Mouse (Mus musculus): ENCODE data around the gene Gipc3. TPM values are rescaled to one million over a fixed set of nuclear protein-coding genes. Genes with fewer than 3 reads are reported as not detected.

The Gipc3 gene
- polyA plus RNA-seq, 2 experiments from 2014 or later: 0.15 to 0.28 TPM

Other genes with a start within 250 kb of the Gipc3 start
- gene Creb3l3, start 244.4 kb downstream of the Gipc3 start, polyA plus RNA-seq (2017; shearing (Covaris generic)): not detected
- gene Map2k2, start 237.4 kb downstream of the Gipc3 start, polyA plus RNA-seq (2017; shearing (Covaris generic)): 10 to 100 TPM; 21.5 to 28.1 TPM
- gene Zbtb7a, start 208.0 kb downstream of the Gipc3 start, polyA plus RNA-seq (2017; shearing (Covaris generic)): 10 to 100 TPM in 1 of 2 experiments, 1 to 10 TPM in 1; 6.5 to 11.3 TPM
- 10 to 100 TPM; 17.1 to 20.0 TPM for gene Pias4, start 175.3 kb downstream of the Gipc3 start, polyA plus RNA-seq (2017; shearing (Covaris generic))
- gene Eef2, start 166.6 kb downstream of the Gipc3 start, polyA plus RNA-seq (2017; shearing (Covaris generic)): 1,000 to 10,000 TPM in 1 of 2 experiments, 100 to 1,000 TPM in 1; 934 to 1,665 TPM
- gene Dapk3, start 160.3 kb downstream of the Gipc3 start, polyA plus RNA-seq (2017; shearing (Covaris generic)): 1 to 10 TPM; 1.3 to 2.6 TPM
- not detected for gene 4930442H23Rik, start 159.4 kb downstream of the Gipc3 start, polyA plus RNA-seq (2017; shearing (Covaris generic))
- under 1 TPM; 0.31 to 0.44 TPM for gene Nmrk2, start 141.2 kb downstream of the Gipc3 start, polyA plus RNA-seq (2017; shearing (Covaris generic))
- 1 to 10 TPM; 4.0 to 6.2 TPM for gene Atcay, start 112.4 kb downstream of the Gipc3 start, polyA plus RNA-seq (2017; shearing (Covaris generic))
- 1 to 10 TPM; 1.6 to 1.7 TPM for gene Zfr2, start 110.1 kb downstream of the Gipc3 start, polyA plus RNA-seq (2017; shearing (Covaris generic))
- 100 to 1,000 TPM in 1 of 2 experiments, 10 to 100 TPM in 1; 63.6 to 103 TPM for gene Matk, start 90.3 kb downstream of the Gipc3 start, polyA plus RNA-seq (2017; shearing (Covaris generic))
- gene Mrpl54, start 76.3 kb downstream of the Gipc3 start, polyA plus RNA-seq (2017; shearing (Covaris generic)): 100 to 1,000 TPM; 111 to 132 TPM
- 10 to 100 TPM; 12.5 to 14.8 TPM for gene Apba3, start 76.3 kb downstream of the Gipc3 start, polyA plus RNA-seq (2017; shearing (Covaris generic))
- gene Tjp3, start 51.7 kb downstream of the Gipc3 start, polyA plus RNA-seq (2017; shearing (Covaris generic)): 1 to 10 TPM; 2.4 to 2.6 TPM
- 10 to 100 TPM; 14.6 to 15.1 TPM for gene Pip5k1c, start 50.3 kb downstream of the Gipc3 start, polyA plus RNA-seq (2017; shearing (Covaris generic))
- 1 to 10 TPM; 4.2 to 4.7 TPM for gene Cactin, start 22.2 kb downstream of the Gipc3 start, polyA plus RNA-seq (2017; shearing (Covaris generic))
- gene Tbxa2r, start 14.5 kb downstream of the Gipc3 start, polyA plus RNA-seq (2017; shearing (Covaris generic)): 10 to 100 TPM; 19.3 to 22.0 TPM
- gene Hmg20b, start 7.2 kb upstream of the Gipc3 start, polyA plus RNA-seq (2017; shearing (Covaris generic)): 10 to 100 TPM; 14.4 to 17.3 TPM
- gene Mfsd12, start 14.2 kb upstream of the Gipc3 start, polyA plus RNA-seq (2017; shearing (Covaris generic)): 1 to 10 TPM; 1.3 to 1.5 TPM
- 1 to 10 TPM in 1 of 2 experiments, under 1 TPM in 1; 0.34 to 2.0 TPM for gene 4930404N11Rik, start 22.6 kb upstream of the Gipc3 start, polyA plus RNA-seq (2017; shearing (Covaris generic))
- gene Fzr1, start 35.2 kb upstream of the Gipc3 start, polyA plus RNA-seq (2017; shearing (Covaris generic)): 10 to 100 TPM; 12.3 to 16.4 TPM
- 10 to 100 TPM in 1 of 2 experiments, 1 to 10 TPM in 1; 9.4 to 13.9 TPM for gene Dohh, start 41.2 kb upstream of the Gipc3 start, polyA plus RNA-seq (2017; shearing (Covaris generic))
- gene Gm48551, start 41.2 kb upstream of the Gipc3 start, polyA plus RNA-seq (2017; shearing (Covaris generic)): 1 to 10 TPM; 2.2 to 3.7 TPM
- gene Gm48552, start 45.7 kb upstream of the Gipc3 start, polyA plus RNA-seq (2017; shearing (Covaris generic)): 1 to 10 TPM in 1 of 2 experiments, under 1 TPM in 1; 0.71 to 2.3 TPM
- gene Smim24, start 49.8 kb upstream of the Gipc3 start, polyA plus RNA-seq (2017; shearing (Covaris generic)): 10 to 100 TPM in 1 of 2 experiments, 1 to 10 TPM in 1; 9.0 to 10.8 TPM
- 10 to 100 TPM; 14.2 to 19.2 TPM for gene Nfic, start 112.4 kb upstream of the Gipc3 start, polyA plus RNA-seq (2017; shearing (Covaris generic))
- 1 to 10 TPM in 1 of 2 experiments, under 1 TPM in 1; 0.53 to 1.1 TPM for gene Celf5, start 139.4 kb upstream of the Gipc3 start, polyA plus RNA-seq (2017; shearing (Covaris generic))
- 10 to 100 TPM; 41.9 to 63.2 TPM for gene Ncln, start 153.1 kb upstream of the Gipc3 start, polyA plus RNA-seq (2017; shearing (Covaris generic))
- gene S1pr4, start 156.9 kb upstream of the Gipc3 start, polyA plus RNA-seq (2017; shearing (Covaris generic)): 10 to 100 TPM; 53.2 to 76.8 TPM
- gene Gna15, start 181.0 kb upstream of the Gipc3 start, polyA plus RNA-seq (2017; shearing (Covaris generic)): 10 to 100 TPM; 28.5 to 31.9 TPM
- gene Gna11, start 201.9 kb upstream of the Gipc3 start, polyA plus RNA-seq (2017; shearing (Covaris generic)): 10 to 100 TPM; 28.5 to 42.5 TPM
- 100 to 1,000 TPM; 103 to 139 TPM for gene Aes, start 216.2 kb upstream of the Gipc3 start, polyA plus RNA-seq (2017; shearing (Covaris generic))
- gene Tle2, start 231.3 kb upstream of the Gipc3 start, polyA plus RNA-seq (2017; shearing (Covaris generic)): under 1 TPM in 1 of 2 experiments, not detected in 1; 0.78 TPM